Mouse (Mus musculus) liver, embryonic 15.5 days (tissue): ENCODE data around the gene Ntn3. TPM values are rescaled to one million over a fixed set of nuclear protein-coding genes. Genes with fewer than 3 reads are reported as not detected.

Source experiments
- ATAC-seq: fragments of 200-750 bp; cut with Nextera tagmentation; 2 replicates; pipeline ENCODE4 v1.8.0; 2017; ENCODE audit warnings: moderate number of reproducible peaks, mild to moderate bottlenecking, moderate library complexity; ENCODE audit not compliant: insufficient read depth
- H3K27ac ChIP-seq: fragments of 300-500 bp; sonication (generic); replicated peaks from 2 replicates; pipeline ENCODE4 v1.5.1; 2015; ENCODE audit warnings: mild to moderate bottlenecking, inconsistent platforms
- H3K27me3 ChIP-seq: fragments of 300-500 bp; sonication (generic); 2 replicates; pipeline ENCODE4 v1.6.1; 2015; ENCODE audit warnings: mild to moderate bottlenecking, inconsistent platforms
- H3K36me3 ChIP-seq: fragments of 300-500 bp; sonication (generic); replicated peaks from 2 replicates; pipeline ENCODE4 v1.6.1; 2015; ENCODE audit warnings: moderate library complexity, mild to moderate bottlenecking, inconsistent platforms
- H3K4me1 ChIP-seq: fragments of 300-500 bp; sonication (generic); replicated peaks from 2 replicates; pipeline ENCODE4 v1.6.1; 2015; ENCODE audit warnings: inconsistent platforms
- H3K4me2 ChIP-seq: fragments of 300-500 bp; sonication (generic); 2 replicates; pipeline ENCODE4 v1.6.1; 2015; ENCODE audit warnings: moderate library complexity, mild to moderate bottlenecking, inconsistent platforms
- H3K4me3 ChIP-seq: fragments of 300-500 bp; sonication (generic); replicated peaks from 2 replicates; pipeline ENCODE4 v1.5.1; 2015; ENCODE audit warnings: mild to moderate bottlenecking, inconsistent platforms
- H3K9ac ChIP-seq: fragments of 300-500 bp; sonication (generic); 2 replicates; pipeline ENCODE4 v1.6.1; 2015; ENCODE audit warnings: moderate library complexity, mild to moderate bottlenecking, inconsistent platforms
- H3K9me3 ChIP-seq: fragments of 300-500 bp; sonication (generic); replicated peaks from 2 replicates; pipeline ENCODE4 v1.6.1; 2016; ENCODE audit warnings: inconsistent platforms
- WGBS: fragments of 180-500 bp; shearing (Covaris S2); methylation state at CpG from one replicate; pipeline ENCODE4 v1.1.7; 2015; ENCODE audit warnings: mixed read lengths; ENCODE audit not compliant: insufficient replicate concordance; 5-methylcytosine and 5-hydroxymethylcytosine counted together
- polyA plus RNA-seq: library from polyadenylated mRNA; unstranded; fragments of >200 nt; fragmentation: Nextera tagmentation; extraction: Ambion mirVana; gene quantifications from 2 replicates; pipeline ENCODE4 v1.2.1, GENCODE M21; 2015

Ntn3 gene
- polyA plus RNA-seq, 1 experiment from 2014 or later, result 1.1 TPM

DNA sequence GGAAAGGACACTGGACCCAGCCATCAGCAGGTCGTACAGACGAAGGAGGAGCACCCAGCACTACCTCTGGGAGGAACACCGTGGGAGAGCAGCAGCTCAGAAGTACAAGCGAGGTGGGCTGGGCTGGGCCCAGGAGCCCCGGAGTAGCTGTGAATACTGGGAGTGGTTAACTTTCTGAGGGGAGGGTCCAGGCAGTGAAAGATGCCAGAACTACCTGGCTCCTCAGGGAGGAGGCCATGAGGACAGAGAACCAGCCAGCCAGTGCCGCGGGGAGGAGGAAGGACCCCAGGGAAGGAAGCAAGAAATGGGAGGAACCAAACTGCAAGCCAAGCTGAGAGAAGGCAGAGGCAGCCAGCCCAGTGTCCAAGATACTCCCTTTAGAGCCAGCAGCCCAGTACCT, 18.6 kb upstream of the Ntn3 start:
- H3K27ac ChIP-seq, result peak overlapping the region; percentile 91
- peaks cover 52% of the 10 kb centered on the region for H3K4me1 ChIP-seq
- 81% methylated on average over 7 of the region's 7 CpGs for whole genome bisulfite sequencing
- no peaks in the 10 kb centered on the region for H3K27me3 ChIP-seq
- no peak overlapping the region for H3K4me2 ChIP-seq
- H3K4me3 ChIP-seq, result no peak overlapping the region
- ATAC-seq, result no peak
- peaks cover 100% of the 10 kb centered on the region for H3K36me3 ChIP-seq
- no peak overlapping the region for H3K9ac ChIP-seq
- H3K9me3 ChIP-seq, result no peaks in the 10 kb centered on the region

DNA sequence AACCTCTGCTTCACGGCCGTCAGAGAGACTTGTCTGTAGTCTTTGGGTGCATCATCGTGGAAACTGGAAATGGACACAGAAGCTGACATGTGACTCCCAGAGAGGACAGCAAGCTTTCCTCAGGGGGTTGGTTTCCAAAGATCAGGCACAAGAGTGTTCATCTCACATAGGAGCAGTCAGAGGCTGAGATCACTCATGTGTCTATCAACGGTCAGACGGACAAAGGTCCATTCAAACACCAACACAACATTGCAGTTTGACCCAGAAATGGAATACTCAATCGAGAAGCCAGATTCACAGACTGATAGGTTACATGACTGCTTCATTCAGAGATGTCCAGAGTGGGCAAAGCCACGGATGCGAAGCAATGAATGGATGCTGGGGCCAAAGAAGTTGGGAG, 17.4 kb upstream of the Ntn3 start:
- WGBS, result 83% methylated on average over 8 of the region's 8 CpGs
- peak overlapping the region; percentile 47 for H3K4me2 ChIP-seq
- peaks cover 62% of the 10 kb centered on the region for H3K4me1 ChIP-seq
- H3K9me3 ChIP-seq, result no peaks in the 10 kb centered on the region
- peaks cover 100% of the 10 kb centered on the region for H3K36me3 ChIP-seq
- peak overlapping the region; percentile 33; the same call in 1 of the 2 replicates for H3K9ac ChIP-seq
- peak overlapping the region; percentile 91 for H3K27ac ChIP-seq
- ATAC-seq, result no peak
- peak overlapping the region; percentile 10 for H3K4me3 ChIP-seq
- H3K27me3 ChIP-seq, result no peaks in the 10 kb centered on the region

DNA sequence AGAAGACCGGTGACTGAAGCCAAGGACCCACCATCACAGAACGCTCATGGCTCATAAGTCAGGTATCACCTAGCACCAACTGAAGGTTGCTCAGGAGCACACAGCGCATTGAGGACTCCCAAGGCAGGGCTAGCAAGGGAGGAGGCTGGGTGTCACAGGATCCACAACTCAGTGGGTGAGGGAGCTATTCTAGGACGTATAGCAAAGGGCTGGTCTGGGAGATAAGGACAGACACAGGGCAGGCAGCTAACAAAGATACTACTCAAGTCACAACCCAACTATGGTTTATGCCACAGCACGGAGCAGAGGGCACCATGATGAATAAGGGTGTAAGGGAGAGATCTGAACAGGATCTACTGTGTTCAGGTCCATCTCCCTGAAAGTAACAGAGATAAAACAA, 16.5 kb upstream of the Ntn3 start:
- H3K36me3 ChIP-seq, result peaks cover 93% of the 10 kb centered on the region
- H3K4me2 ChIP-seq, result peak overlapping the region; percentile 47
- H3K27me3 ChIP-seq, result no peaks in the 10 kb centered on the region
- H3K9ac ChIP-seq, result peak overlapping the region; percentile 33
- H3K9me3 ChIP-seq, result no peaks in the 10 kb centered on the region
- WGBS, result 32% methylated on average over 5 of the region's 5 CpGs
- peak overlapping the region; percentile 10; the same call in 1 of the 2 replicates for H3K4me3 ChIP-seq
- ATAC-seq, result peak; percentile 90
- H3K4me1 ChIP-seq, result peaks cover 70% of the 10 kb centered on the region
- H3K27ac ChIP-seq, result peak overlapping the region; percentile 91

DNA sequence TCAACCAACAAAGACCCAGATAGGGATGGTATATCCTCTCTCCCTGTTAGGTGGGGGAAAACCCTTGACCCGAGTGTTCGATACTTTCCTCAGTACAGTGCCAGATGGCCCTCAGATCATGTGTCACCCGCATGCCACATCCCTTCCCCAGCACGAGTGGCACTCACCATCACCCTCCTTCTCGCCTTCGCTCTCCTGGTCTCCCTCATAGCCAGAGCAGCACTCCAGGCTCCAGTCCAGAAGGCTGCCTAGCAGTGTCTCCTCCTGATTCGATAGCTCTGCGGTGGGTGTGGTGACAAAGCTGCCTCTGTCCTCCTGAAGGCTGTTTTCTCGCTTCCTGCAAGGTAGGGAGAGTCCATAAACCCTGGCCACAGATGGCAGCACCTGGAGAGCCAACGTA, 15.4 kb upstream of the Ntn3 start:
- Histone ChIP-seq H3K27ac (peak overlapping the region; percentile 91), H3K9me3 (no peaks in the 10 kb centered on the region), H3K36me3 (peaks cover 82% of the 10 kb centered on the region), H3K4me3 (no peak overlapping the region), H3K4me2 (no peak overlapping the region), H3K9ac (no peak overlapping the region), H3K27me3 (no peaks in the 10 kb centered on the region), H3K4me1 (peaks cover 78% of the 10 kb centered on the region)
- ATAC-seq, result no peak
- WGBS, result 88% methylated on average over 10 of the region's 10 CpGs

DNA sequence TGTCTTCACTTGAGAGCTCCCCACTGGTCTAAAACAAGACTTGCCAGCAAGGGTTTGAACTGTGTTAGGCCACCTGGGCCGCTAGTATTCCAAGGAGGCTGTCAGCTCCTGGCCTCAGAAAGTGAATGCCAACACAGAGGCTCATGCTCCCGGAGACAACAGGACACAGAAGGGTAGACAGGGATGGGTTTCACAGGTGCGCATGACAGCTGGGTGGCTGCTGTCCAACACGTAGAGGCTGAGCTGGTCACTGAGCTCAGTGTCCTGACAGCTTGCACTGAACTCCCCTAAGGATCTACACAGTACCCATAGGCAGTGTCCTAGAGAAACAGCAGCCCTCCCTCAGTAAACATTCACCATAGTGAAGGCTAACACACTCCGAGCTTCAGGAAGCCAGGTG, 14.2 kb upstream of the Ntn3 start:
- Histone ChIP-seq H3K9me3 (no peaks in the 10 kb centered on the region), H3K36me3 (peaks cover 79% of the 10 kb centered on the region), H3K27ac (peak overlapping the region; percentile 90; the same call in 1 of the 2 replicates), H3K4me3 (no peak overlapping the region), H3K27me3 (no peaks in the 10 kb centered on the region), H3K9ac (no peak overlapping the region), H3K4me2 (no peak overlapping the region), H3K4me1 (peaks cover 88% of the 10 kb centered on the region)
- WGBS, result 90% methylated on average over 5 of the region's 5 CpGs
- no peak for ATAC-seq

DNA sequence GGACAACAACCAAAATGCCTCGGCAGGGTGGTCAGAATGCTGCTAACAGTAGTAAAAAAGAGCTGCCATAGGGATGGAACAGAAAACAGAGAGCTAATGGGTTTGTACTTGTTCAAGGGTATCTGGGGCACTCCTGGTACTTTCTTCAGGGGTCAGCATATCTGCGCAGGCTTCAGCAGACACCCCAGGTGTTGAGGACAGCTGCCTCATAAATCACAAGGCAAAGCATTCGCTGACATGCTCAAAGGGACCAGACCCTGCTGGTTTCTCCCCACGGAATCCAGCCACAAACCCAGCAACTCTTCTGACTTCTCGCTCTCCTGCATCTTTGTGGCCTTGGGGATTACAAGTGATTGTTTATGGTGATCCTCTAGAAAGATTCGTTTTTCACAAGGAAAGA, 13.3 kb upstream of the Ntn3 start:
- H3K4me3 ChIP-seq, result no peak overlapping the region
- ATAC-seq, result no peak
- no peak overlapping the region for H3K4me2 ChIP-seq
- H3K4me1 ChIP-seq, result peaks cover 88% of the 10 kb centered on the region
- H3K9me3 ChIP-seq, result no peaks in the 10 kb centered on the region
- no peak overlapping the region for H3K9ac ChIP-seq
- peaks cover 79% of the 10 kb centered on the region for H3K36me3 ChIP-seq
- H3K27me3 ChIP-seq, result no peaks in the 10 kb centered on the region
- WGBS, result 81% methylated on average over 6 of the region's 6 CpGs
- peak overlapping the region; percentile 90 for H3K27ac ChIP-seq

DNA sequence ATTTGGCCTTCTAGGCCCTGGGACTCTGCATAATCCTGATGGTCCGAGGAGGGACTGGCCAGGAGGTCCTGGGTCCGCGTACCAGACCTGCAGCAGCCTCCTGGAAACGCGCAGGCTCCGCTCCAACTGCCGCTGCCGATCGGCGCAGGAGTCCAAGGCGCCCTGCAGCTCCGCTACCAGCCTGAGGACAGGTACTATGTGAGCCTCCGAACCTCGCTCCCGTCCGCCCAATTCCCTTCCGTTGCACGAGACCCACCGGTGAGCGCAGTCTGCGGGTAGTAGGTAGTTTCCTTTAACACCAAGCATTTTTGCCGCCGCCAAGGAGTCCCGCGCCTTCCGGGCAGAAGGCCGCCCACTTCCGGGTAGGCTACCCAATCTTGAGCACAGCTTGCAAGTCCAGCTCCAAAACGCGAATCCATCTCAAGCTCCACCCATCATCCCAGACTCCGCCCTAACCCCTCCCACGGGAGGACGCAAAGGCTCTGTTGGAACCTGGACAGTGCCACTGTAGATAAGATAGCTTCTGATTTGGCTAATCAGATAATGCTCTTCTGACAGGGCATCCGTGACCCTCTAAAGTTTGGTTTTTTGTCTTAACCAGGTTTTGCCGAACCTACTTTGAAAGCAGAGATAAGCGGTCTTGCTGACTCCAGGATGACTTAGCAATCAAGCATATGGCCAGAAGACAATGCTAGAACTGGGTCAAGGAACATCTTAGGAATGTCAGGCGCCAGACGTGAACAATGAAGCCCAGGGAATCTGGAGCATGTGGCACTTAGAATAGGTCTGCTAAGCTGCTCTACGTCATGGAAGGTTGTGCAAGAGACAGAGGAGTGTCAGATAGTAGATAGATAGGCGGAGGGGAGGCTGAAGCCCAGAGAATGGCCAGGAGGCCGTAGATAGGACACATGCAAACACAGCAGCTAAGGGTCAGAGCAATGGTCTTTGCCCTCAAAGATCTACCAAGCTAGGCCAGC, 11.4 kb upstream of the Ntn3 start, which contains the start of gene Tedc2:
Gene Tedc2 (minus strand): TSS at position 417 of the 977 bp plus-strand sequence.
- Histone ChIP-seq H3K4me1 (peaks cover 74% of the 10 kb centered on the region), H3K36me3 (peaks cover 79% of the 10 kb centered on the region), H3K9ac (peak within 1 kb of the TSS; percentile 84), H3K27ac (peak within 1 kb of the TSS; percentile 90), H3K27me3 (no peaks in the 10 kb centered on the region), H3K4me3 (peak within 1 kb of the TSS; percentile 92), H3K9me3 (no peaks in the 10 kb centered on the region), H3K4me2 (peak within 1 kb of the TSS; percentile 89)
- ATAC-seq, result peak; percentile 86
- WGBS, result 1% methylated on average over 41 of the region's 41 CpGs

DNA sequence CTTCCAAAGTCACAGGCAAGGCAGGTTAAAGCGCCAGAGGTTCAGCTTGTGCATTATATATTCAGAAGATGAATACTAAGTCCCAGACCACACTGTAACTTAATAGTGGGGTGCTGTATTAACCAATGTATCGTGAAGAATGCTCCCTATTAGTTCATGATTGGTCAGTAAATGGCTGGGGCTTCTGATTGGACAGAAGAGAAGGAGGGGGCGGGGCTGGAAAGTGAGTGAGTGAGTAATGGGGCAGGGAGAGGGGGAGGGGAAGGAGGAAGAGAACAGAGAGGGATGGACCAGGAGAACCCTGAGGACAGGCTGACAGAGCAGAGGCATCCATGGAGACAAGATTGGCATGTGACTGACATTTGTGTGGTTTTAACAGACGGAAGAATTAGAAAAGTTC, 7.5 kb upstream of the Ntn3 start:
- 78% methylated on average over 4 of the region's 4 CpGs for WGBS
- Histone ChIP-seq H3K4me3 (no peak overlapping the region), H3K9me3 (no peaks in the 10 kb centered on the region), H3K27me3 (peaks cover 14% of the 10 kb centered on the region), H3K36me3 (peaks cover 53% of the 10 kb centered on the region), H3K4me2 (no peak overlapping the region), H3K9ac (no peak overlapping the region), H3K27ac (no peak overlapping the region), H3K4me1 (peaks cover 60% of the 10 kb centered on the region)
- no peak for ATAC-seq

DNA sequence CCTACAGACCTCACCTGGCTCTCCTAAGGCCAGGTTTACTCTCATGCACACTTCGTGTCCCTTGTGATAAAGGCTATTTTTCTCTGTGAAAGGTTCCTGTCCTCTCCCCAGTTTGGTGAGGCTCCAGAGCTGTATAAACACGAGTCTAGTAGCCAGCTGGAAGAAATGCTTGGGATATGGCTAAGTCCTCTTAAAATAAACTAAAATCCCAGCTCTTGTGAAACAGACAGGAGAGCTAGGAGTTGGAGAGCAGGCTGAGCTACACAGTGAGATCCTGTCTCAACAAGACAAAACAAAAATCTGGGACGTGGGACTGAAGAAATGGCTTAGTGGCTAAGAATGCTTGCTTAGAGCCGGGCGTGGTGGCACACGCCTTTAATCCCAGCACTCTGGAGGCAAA, 3.9 kb upstream of the Ntn3 start:
- no peak overlapping the region for H3K4me3 ChIP-seq
- peaks cover 37% of the 10 kb centered on the region for H3K36me3 ChIP-seq
- H3K27ac ChIP-seq, result no peak overlapping the region
- H3K4me2 ChIP-seq, result no peak overlapping the region
- ATAC-seq, result no peak
- H3K27me3 ChIP-seq, result peaks cover 43% of the 10 kb centered on the region
- 58% methylated on average over 6 of the region's 6 CpGs for WGBS
- H3K9ac ChIP-seq, result no peak overlapping the region
- no peaks in the 10 kb centered on the region for H3K9me3 ChIP-seq
- H3K4me1 ChIP-seq, result peaks cover 65% of the 10 kb centered on the region

DNA sequence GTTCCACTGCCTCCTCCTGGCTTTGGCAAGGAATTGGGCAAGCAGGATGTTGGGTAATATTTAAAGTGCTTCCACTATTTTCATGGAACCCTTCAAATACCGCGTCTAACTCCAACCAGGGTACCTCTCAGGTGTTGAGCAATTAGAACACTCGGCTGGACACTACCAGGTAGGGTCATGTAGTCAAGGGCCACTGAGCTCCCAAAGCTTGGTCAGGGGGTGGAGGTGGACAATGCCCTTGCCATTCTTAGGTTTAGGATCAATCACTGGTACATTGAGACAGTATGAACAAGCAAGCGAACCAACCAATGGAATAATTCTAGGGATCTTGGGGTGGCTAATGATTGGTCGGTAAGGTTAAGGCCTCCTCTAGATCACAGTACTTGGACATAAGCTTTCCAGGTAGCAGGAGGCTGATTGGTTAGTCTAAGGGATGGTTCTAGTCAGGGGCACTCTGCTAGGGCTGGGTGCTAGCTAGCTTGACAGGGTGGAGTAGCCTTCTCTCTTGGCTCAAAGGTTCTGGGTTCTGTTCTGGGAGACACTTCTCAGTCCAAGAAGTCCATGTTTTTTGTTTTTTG, 3.2 kb upstream of the Ntn3 start:
- Histone ChIP-seq H3K36me3 (peaks cover 31% of the 10 kb centered on the region), H3K9me3 (no peaks in the 10 kb centered on the region), H3K9ac (peak overlapping the region; percentile 61; the same call in 1 of the 2 replicates), H3K27ac (0 out of 2 replicates have a peak overlapping the region, but pooled peaks have one; percentile 14), H3K4me1 (peaks cover 65% of the 10 kb centered on the region), H3K4me3 (peak overlapping the region; percentile 55), H3K27me3 (peaks cover 50% of the 10 kb centered on the region), H3K4me2 (peak overlapping the region; percentile 94)
- 24% methylated on average over 5 of the region's 5 CpGs for WGBS
- ATAC-seq, result no peak
